Mouse (Mus musculus) CH12.LX (cell line): Measurements from ENCODE around the gene Fuk. TPM values are rescaled to one million over a fixed set of nuclear protein-coding genes. Genes with fewer than 3 reads are reported as not detected.
A peak's percentile ranks its signal among the peaks of the same experiment; 100 is the strongest.

ENCODE experiments used
- DNase-seq: peaks from one replicate; pipeline ENCODE4 v3.0.0-alpha.2; 2013; ENCODE audit errors: extremely low read depth
- H3K27ac ChIP-seq: 2 replicates; pipeline ENCODE4 v1.5.1; 2012; ENCODE audit warnings: low read depth, mild to moderate bottlenecking, control low read depth, moderate library complexity; ENCODE audit not compliant: insufficient read depth
- H3K27me3 ChIP-seq: replicated peaks from 2 replicates; pipeline ENCODE3; 2012; ENCODE audit warnings: inconsistent platforms
- H3K36me3 ChIP-seq, 2 experiments: replicated peaks in 1 of 2; 2 replicates each; pipeline versions ENCODE3 to v1.6.1; 2012; ENCODE audit warnings: inconsistent platforms in 1 of 2, low read length in 1 of 2, mild to moderate bottlenecking in 1 of 2, mixed read lengths in 1 of 2, moderate library complexity in 1 of 2; ENCODE audit not compliant: control insufficient read depth in 1 of 2, insufficient read depth in 1 of 2
- H3K4me1 ChIP-seq, 2 experiments: 2 replicates each; pipeline ENCODE4 v1.6.1; 2012; ENCODE audit warnings: inconsistent platforms in 1 of 2, moderate library complexity in 1 of 2; ENCODE audit not compliant: insufficient read depth in 2 of 2, control insufficient read depth in 1 of 2
- H3K4me2 ChIP-seq: 2 replicates; pipeline ENCODE4 v1.6.1; 2012; ENCODE audit warnings: low read depth, mild to moderate bottlenecking, control low read depth; ENCODE audit not compliant: poor library complexity, insufficient read depth, severe bottlenecking
- H3K4me3 ChIP-seq, 3 experiments: fragments of 150-350 bp in 1 of 3; sonication (generic) in 1 of 3; replicated peaks in 1 of 3; 2 replicates each; pipeline versions ENCODE3 to v1.5.1; 2011 to 2012; ENCODE audit warnings: low read depth in 2 of 3, low read length in 2 of 3, mild to moderate bottlenecking in 2 of 3, moderate library complexity in 2 of 3, control low read depth in 1 of 3, improper control_type of control experiment in 1 of 3, inconsistent platforms in 1 of 3, mixed read lengths in 1 of 3; ENCODE audit not compliant: poor library complexity in 1 of 3
- H3K79me2 ChIP-seq: replicated peaks from 2 replicates; pipeline ENCODE4 v1.6.1; 2012; ENCODE audit warnings: mild to moderate bottlenecking, moderate library complexity; ENCODE audit not compliant: control insufficient read depth, poor library complexity, insufficient read depth, severe bottlenecking; ENCODE audit errors: extremely low read depth
- H3K9ac ChIP-seq: 2 replicates; pipeline ENCODE4 v1.6.1; 2012; ENCODE audit warnings: low read depth, mild to moderate bottlenecking, control low read depth, moderate library complexity; ENCODE audit not compliant: insufficient read depth
- H3K9me3 ChIP-seq: replicated peaks from 2 replicates; pipeline ENCODE3; 2012; ENCODE audit warnings: low read length, inconsistent platforms, mixed read lengths
- BHLHE40 ChIP-seq: IDR thresholded peaks from 2 replicates; pipeline ENCODE4 v1.6.1; 2011; ENCODE audit warnings: mild to moderate bottlenecking, low read depth, low read length, improper control_type of control experiment
- CHD1 ChIP-seq: IDR thresholded peaks from 2 replicates; pipeline ENCODE4 v1.6.1; 2012; ENCODE audit warnings: low read depth, low read length, improper control_type of control experiment, inconsistent platforms
- CHD2 ChIP-seq: IDR thresholded peaks from 2 replicates; pipeline ENCODE4 v1.6.1; 2011; ENCODE audit warnings: low read length, improper control_type of control experiment
- CTCF ChIP-seq, 2 experiments: IDR thresholded peaks in 1 of 2; conservative IDR thresholded peaks in 1 of 2; 2 replicates each; pipeline ENCODE4 v1.5.1; 2011 to 2012; ENCODE audit warnings: low read depth in 2 of 2, low read length in 2 of 2, improper control_type of control experiment in 1 of 2, inconsistent platforms in 1 of 2, mild to moderate bottlenecking in 1 of 2, moderate library complexity in 1 of 2
- E2F4 ChIP-seq: IDR thresholded peaks from 2 replicates; pipeline ENCODE4 v1.6.1; 2011; ENCODE audit warnings: low read depth, low read length, improper control_type of control experiment; ENCODE audit not compliant: insufficient replicate concordance
- ETS1 ChIP-seq: conservative IDR thresholded peaks from 2 replicates; pipeline ENCODE4 v1.6.1; 2012; ENCODE audit warnings: low read depth, mild to moderate bottlenecking, inconsistent platforms, low read length, improper control_type of control experiment, moderate library complexity
- GABPA ChIP-seq: IDR thresholded peaks from 2 replicates; pipeline ENCODE4 v1.6.1; 2012; ENCODE audit warnings: low read depth, low read length, improper control_type of control experiment, inconsistent platforms; ENCODE audit not compliant: insufficient replicate concordance
- MAX ChIP-seq: IDR thresholded peaks from 2 replicates; pipeline ENCODE4 v1.6.1; 2011; ENCODE audit warnings: low read length, improper control_type of control experiment
- MEF2A ChIP-seq: IDR thresholded peaks from 2 replicates; pipeline ENCODE4 v1.6.1; 2014; ENCODE audit warnings: low read depth, mild to moderate bottlenecking, inconsistent platforms, low read length, improper control_type of control experiment, borderline replicate concordance
- MXI1 ChIP-seq: IDR thresholded peaks from 2 replicates; pipeline ENCODE4 v1.6.1; 2011; ENCODE audit warnings: mild to moderate bottlenecking, low read depth, low read length, improper control_type of control experiment
- NELFE ChIP-seq: IDR thresholded peaks from 2 replicates; pipeline ENCODE4 v1.6.1; 2011; ENCODE audit warnings: low read depth, low read length, improper control_type of control experiment
- POLR2A ChIP-seq: IDR thresholded peaks from 2 replicates; pipeline ENCODE4 v1.6.1; 2011; ENCODE audit warnings: low read depth, mild to moderate bottlenecking, improper control_type of control experiment, low read length
- RCOR1 ChIP-seq: conservative IDR thresholded peaks from 2 replicates; pipeline ENCODE4 v1.6.1; 2012; ENCODE audit warnings: low read depth, mild to moderate bottlenecking, inconsistent platforms, low read length, improper control_type of control experiment
- SMC3 ChIP-seq: IDR thresholded peaks from 2 replicates; pipeline ENCODE4 v1.6.1; 2011; ENCODE audit warnings: low read depth, low read length, improper control_type of control experiment
- USF1 ChIP-seq: IDR thresholded peaks from 2 replicates; pipeline ENCODE4 v1.6.1; 2014; ENCODE audit warnings: low read depth, mild to moderate bottlenecking, inconsistent platforms, low read length, improper control_type of control experiment
- USF2 ChIP-seq: conservative IDR thresholded peaks from 2 replicates; pipeline ENCODE4 v1.6.1; 2011; ENCODE audit warnings: low read depth, low read length, improper control_type of control experiment
- dilution Hi-C: fragments of 300-500 bp; cut with MboI; formaldehyde crosslinking; loops from 2 replicates; pipeline ENCODE4 v1.14.3; 2020; ENCODE audit warnings: low sequenced_read_pairs; ENCODE audit not compliant: extremely low pct_unique_long_range_greater_than_20kb, extremely low pct_ligation_motif_present
- in situ Hi-C: fragments of 300-500 bp; cut with MboI; formaldehyde crosslinking; loops from 3 replicates; pipeline ENCODE4 v1.14.3; 2019; ENCODE audit warnings: low sequenced_read_pairs, low pct_ligation_motif_present, low pct_unique_long_range_greater_than_20kb, mixed read lengths
- polyA plus RNA-seq: library from polyadenylated mRNA; unstranded; fragments of >175 nt; gene quantifications from 2 replicates; pipeline ENCODE4 v1.2.1, GENCODE M21; 2012; ENCODE audit warnings: low read depth; ENCODE audit not compliant: insufficient read length
- total RNA-seq, 2 experiments: library from RNA; depleted of rRNA; stranded (reverse); fragments of 300-350 nt in 1 of 2; fragments of >200 nt in 1 of 2; gene quantifications; 2 replicates each; pipeline ENCODE4 v1.2.3; 2012 to 2014

Fuk gene
- total and polyA plus RNA-seq, 3 experiments, result 6.4 to 14.4 (median 6.8) TPM

GRCm38 (mm10) chr8:110902579-110902965 lies 284 bp upstream of the Fuk start:
- H3K79me2 ChIP-seq, result peaks cover 2% of the 10 kb centered on the region; the same call in 1 of the 2 replicates
- peaks cover 20 to 22% of the 10 kb centered on the region in 2 experiments for H3K36me3 ChIP-seq
- H3K9ac ChIP-seq, result peak overlapping the region; percentile 59; the same call in 1 of the 2 replicates
- H3K9me3 ChIP-seq, result no peaks in the 10 kb centered on the region
- peak overlapping the region; percentile 71 to 78 (median 75) for H3K4me3 ChIP-seq
- in situ Hi-C loops, result no loop called here
- no peaks in the 10 kb centered on the region for H3K27me3 ChIP-seq
- dilution Hi-C loops, result no loop called here
- peak overlapping the region; percentile 95; the same call in 1 of the 2 replicates for H3K4me2 ChIP-seq
- no peak for DNase-seq
- no peak overlapping the region for H3K27ac ChIP-seq
- no peak for TF ChIP-seq CTCF (conservative IDR thresholded peaks at IDR 0.05 in 1 of 2, IDR thresholded peaks at IDR 0.05 in 1 of 2; ENCODE audit: low read depth in 2 of 2, low read length in 2 of 2)
- TF ChIP-seq GABPA, result no peak
- TF ChIP-seq MEF2A, result no peak
- TF ChIP-seq MAX, result no peak
- no peak for TF ChIP-seq E2F4
- no peak for TF ChIP-seq NELFE
- no peak for TF ChIP-seq ETS1
- TF ChIP-seq USF1, result no peak
- TF ChIP-seq BHLHE40, result no peak
- no peak for TF ChIP-seq CHD1
- peaks cover 4 to 10% of the 10 kb centered on the region in 2 experiments; a peak in 2 of 4 replicates for H3K4me1 ChIP-seq

GRCm38 (mm10) chr8:110901056-110901455 lies 1.2 kb downstream of the Fuk start:
- Histone ChIP-seq H3K9me3 (no peaks in the 10 kb centered on the region), H3K36me3 (peaks cover 20 to 29% of the 10 kb centered on the region in 2 experiments), H3K4me1 (peaks cover 4 to 10% of the 10 kb centered on the region in 2 experiments; a peak in 2 of 4 replicates), H3K27ac (no peak overlapping the region), H3K4me3 (no peak overlapping the region), H3K9ac (no peak overlapping the region), H3K4me2 (no peak overlapping the region), H3K79me2 (peaks cover 2% of the 10 kb centered on the region; the same call in 1 of the 2 replicates), H3K27me3 (no peaks in the 10 kb centered on the region)
- TF ChIP-seq USF2, result no peak
- TF ChIP-seq MXI1, result no peak
- TF ChIP-seq CHD2, result no peak
- TF ChIP-seq POLR2A, result no peak
- TF ChIP-seq RCOR1, result no peak
- TF ChIP-seq SMC3, result no peak
- in situ Hi-C loops (no loop called here), dilution Hi-C loops (no loop called here)
- DNase-seq, result no peak
